Mouse (Mus musculus) central nervous system, embryonic 11.5 days (tissue): ENCODE measurements around the gene 1700021F07Rik. TPM values are rescaled to one million over a fixed set of nuclear protein-coding genes. Genes with fewer than 3 reads are reported as not detected.

Source experiments
- polyA plus RNA-seq: library from polyadenylated mRNA; depleted of rRNA; stranded (reverse); fragments of >200 nt; gene quantifications from 2 replicates; pipeline ENCODE4 v1.2.3, GENCODE M21; 2012; rRNA removed

1700021F07Rik gene
- polyA plus RNA-seq: not detected in 2 replicates

DNA sequence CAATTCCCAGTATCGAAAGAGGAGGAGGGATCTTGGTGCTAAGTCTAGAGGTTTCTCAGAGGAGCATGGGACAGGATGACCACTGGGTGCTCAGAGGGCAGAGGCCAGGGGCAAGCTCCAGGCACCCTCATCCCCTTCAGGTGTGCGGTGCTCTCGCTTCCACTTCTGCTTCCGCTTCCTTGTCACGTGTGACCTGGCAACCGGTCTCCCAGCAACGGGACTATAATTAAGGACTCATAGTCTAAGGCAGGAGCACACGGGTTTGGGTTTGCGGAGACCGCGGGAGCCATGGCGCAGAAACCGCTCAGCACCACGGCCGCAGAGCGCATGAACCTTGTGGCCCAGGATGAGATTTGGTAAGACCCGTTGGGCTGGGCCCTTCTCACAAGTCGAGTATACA is at the start of gene 1700021F07Rik:
TSS of gene 1700021F07Rik (plus strand) at position 211 of the 400 bp plus-strand sequence.

Other genes starting within 250 kb of the 1700021F07Rik start
- gene Pmepa1, start 246.1 kb upstream of the 1700021F07Rik start, polyA plus RNA-seq: 16.7 and 19.0 TPM in 2 replicates
- not detected in 2 replicates for gene Ankrd60, start 55.8 kb downstream of the 1700021F07Rik start, polyA plus RNA-seq
- gene Rab22a, start 137.2 kb downstream of the 1700021F07Rik start, polyA plus RNA-seq: 19.3 and 26.8 TPM in 2 replicates
- not detected in 2 replicates for gene 1700010B08Rik, start 196.8 kb downstream of the 1700021F07Rik start, polyA plus RNA-seq
- gene Vapb, start 214.9 kb downstream of the 1700021F07Rik start, polyA plus RNA-seq: 42.0 and 82.2 TPM in 2 replicates